ENCODE assay signal across 28 mouse cellular contexts in the genomic region with DNA sequence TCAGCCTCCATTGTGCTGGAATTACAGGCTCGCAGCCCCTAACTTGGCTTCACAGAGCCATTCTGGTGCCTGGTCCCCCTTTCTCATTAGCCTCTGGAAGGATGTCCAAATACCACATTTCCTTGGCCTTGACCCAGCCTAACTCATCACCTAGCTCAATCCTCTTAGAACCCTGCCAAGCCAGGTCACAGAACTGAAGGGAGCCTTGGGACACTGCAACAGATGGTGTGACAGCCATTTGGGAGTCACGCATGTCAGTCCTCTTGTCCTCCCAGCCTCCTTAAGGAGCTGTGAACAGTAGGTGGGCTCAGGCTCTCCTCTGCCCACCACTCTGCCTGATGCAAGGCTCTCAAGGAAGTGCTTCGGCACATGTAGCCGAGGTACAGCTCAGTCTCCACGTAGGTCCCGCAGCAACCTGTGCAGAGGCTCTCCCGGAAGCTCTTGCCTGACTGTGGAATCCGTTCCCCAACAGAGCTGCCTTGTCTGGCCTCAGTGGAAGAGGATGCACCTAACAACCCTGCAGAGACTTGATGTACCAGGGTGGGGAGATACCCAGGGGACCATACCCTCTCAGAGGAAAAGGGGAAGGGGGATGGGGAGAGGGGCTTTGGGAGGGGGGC. TPM values are rescaled to one million over a fixed set of nuclear protein-coding genes. Genes with fewer than 3 reads are reported as not detected.
DNase-seq lines count a peak whose midpoint lies in the region; ATAC-seq lines count a peak whose summit lies in the region.
"Had no signal": no experiment of that assay in that cellular context is flagged by ENCODE, and none has a peak within 500 bp of the region (broad histone marks: within the 10 kb centered on the region; RNA-seq: fewer than 3 reads in every experiment).

No protein-coding gene starts in this region.

- H3K4me3 ChIP-seq in limb, embryonic 15.5 days, result no peak overlapping the region
- no peak overlapping the region for H3K4me3 ChIP-seq in limb, embryonic 10.5 days
- H3K4me3 ChIP-seq in forebrain, embryonic 12.5 days (replicated peaks), result no peak overlapping the region
- H3K4me3 ChIP-seq: embryonic facial prominence, embryonic 13.5 days; embryonic facial prominence, embryonic 15.5 days; erythroblast, embryonic 14.5 days; forebrain, embryonic 10.5 days; forebrain, embryonic 13.5 days; forebrain, embryonic 15.5 days had no signal

- no peak overlapping the region for H3K27ac ChIP-seq in limb, embryonic 15.5 days
- no peak overlapping the region for H3K27ac ChIP-seq in limb, embryonic 10.5 days
- H3K27ac ChIP-seq in forebrain, embryonic 12.5 days, result no peak overlapping the region
- H3K27ac ChIP-seq: embryonic facial prominence, embryonic 13.5 days; embryonic facial prominence, embryonic 15.5 days; forebrain, embryonic 10.5 days; forebrain, embryonic 13.5 days; forebrain, embryonic 15.5 days had no signal

- intact Hi-C loops in heart, postnatal 36 days (cut with DNase I), result no loop called here

- H3K27me3 ChIP-seq in limb, embryonic 15.5 days, result no peaks in the 10 kb centered on the region
- no peaks in the 10 kb centered on the region for H3K27me3 ChIP-seq in limb, embryonic 10.5 days (ENCODE audit: low read depth, poor library complexity, severe bottlenecking)
- H3K27me3 ChIP-seq in forebrain, embryonic 12.5 days, result no peaks in the 10 kb centered on the region
- H3K27me3 ChIP-seq: embryonic facial prominence, embryonic 13.5 days; embryonic facial prominence, embryonic 15.5 days; forebrain, embryonic 13.5 days; forebrain, embryonic 15.5 days had no signal

- H3K4me1 ChIP-seq in limb, embryonic 15.5 days, result no peaks in the 10 kb centered on the region
- 0 out of 2 replicates have a peak, but pooled peaks cover 3% of the 10 kb centered on the region for H3K4me1 ChIP-seq in limb, embryonic 10.5 days
- H3K4me1 ChIP-seq in forebrain, embryonic 12.5 days, result no peaks in the 10 kb centered on the region
- H3K4me1 ChIP-seq: embryonic facial prominence, embryonic 13.5 days; embryonic facial prominence, embryonic 15.5 days; forebrain, embryonic 13.5 days; forebrain, embryonic 15.5 days had no signal

- no peaks in the 10 kb centered on the region for H3K9me3 ChIP-seq in limb, embryonic 15.5 days
- H3K9me3 ChIP-seq in limb, embryonic 10.5 days (replicated peaks), result no peaks in the 10 kb centered on the region
- no peaks in the 10 kb centered on the region for H3K9me3 ChIP-seq in forebrain, embryonic 12.5 days
- H3K9me3 ChIP-seq: embryonic facial prominence, embryonic 13.5 days; embryonic facial prominence, embryonic 15.5 days; forebrain, embryonic 10.5 days; forebrain, embryonic 13.5 days; forebrain, embryonic 15.5 days had no signal

- no peak overlapping the region for H3K4me2 ChIP-seq in limb, embryonic 15.5 days
- H3K4me2 ChIP-seq in forebrain, embryonic 12.5 days, result no peak overlapping the region
- H3K4me2 ChIP-seq: embryonic facial prominence, embryonic 13.5 days; embryonic facial prominence, embryonic 15.5 days; forebrain, embryonic 13.5 days; forebrain, embryonic 15.5 days had no signal

- H3K36me3 ChIP-seq in limb, embryonic 15.5 days, result no peaks in the 10 kb centered on the region
- H3K36me3 ChIP-seq in limb, embryonic 10.5 days, result no peaks in the 10 kb centered on the region
- no peaks in the 10 kb centered on the region for H3K36me3 ChIP-seq in forebrain, embryonic 12.5 days (replicated peaks)
- H3K36me3 ChIP-seq: embryonic facial prominence, embryonic 13.5 days; embryonic facial prominence, embryonic 15.5 days; forebrain, embryonic 10.5 days; forebrain, embryonic 15.5 days had no signal

- peak; percentile 76 for DNase-seq in heart, adult 11 months
- DNase-seq in heart, postnatal 36 days, result no peak
- no peak for DNase-seq in limb, embryonic 10.5 days (ENCODE audit: low spot score)
- peak; percentile 70 for DNase-seq in retina, postnatal 1 day
- DNase-seq in retina, postnatal 7 days (ENCODE audit: low read depth, low spot score), result peak; percentile 50
- DNase-seq: adrenal gland, adult 2 months; adrenal gland, postnatal 10 days; adrenal gland, postnatal 25 days; cerebellum, adult 11 months; cerebellum, adult 18-20 months; cerebellum, adult 8-10 months; cerebellum, adult 9-11 months; cerebellum, postnatal 36 days; embryo, embryonic 11 days; forebrain, postnatal 0 days had no signal

- WGBS in limb, embryonic 15.5 days, result 72% methylated on average over 8 of the region's 8 CpGs
- 77% methylated on average over 8 of the region's 8 CpGs for WGBS in limb, embryonic 10.5 days
- WGBS in forebrain, embryonic 12.5 days, result 90% methylated on average over 8 of the region's 8 CpGs

- ATAC-seq in limb, embryonic 15.5 days (ENCODE audit: insufficient number of reproducible peaks, low FRiP score, low TSS enrichment, low read depth), result 0 out of 2 replicates have a peak, but pooled peaks have one; percentile 12
- no peak for ATAC-seq in forebrain, embryonic 12.5 days (ENCODE audit: low FRiP score)
- ATAC-seq: forebrain, embryonic 13.5 days; forebrain, embryonic 15.5 days; forebrain, postnatal 0 days had no signal

- H3K9ac ChIP-seq in limb, embryonic 15.5 days, result no peak overlapping the region
- no peak overlapping the region for H3K9ac ChIP-seq in forebrain, embryonic 12.5 days
- H3K9ac ChIP-seq: embryonic facial prominence, embryonic 13.5 days; embryonic facial prominence, embryonic 15.5 days; forebrain, embryonic 13.5 days; forebrain, embryonic 15.5 days; forebrain, postnatal 0 days had no signal

RNA-seq across cellular contexts. Expression of a gene that starts 14.1 kb away (rescaled TPM):
- total RNA-seq in heart, postnatal 36 days (2021), result 100 to 1,000 TPM; 169 to 178 TPM
- polyA plus RNA-seq in limb, embryonic 15.5 days (2015; fragmentation: Nextera tagmentation; extraction: Ambion mirVana), result 871 and 889 TPM in 2 replicates
- polyA plus RNA-seq in limb, embryonic 10.5 days (2016; fragmentation: Nextera tagmentation; extraction: Ambion mirVana), result 654 and 733 TPM in 2 replicates
- 1,130 and 1,137 TPM in 2 replicates for polyA plus RNA-seq in forebrain, embryonic 12.5 days (2016; fragmentation: Nextera tagmentation; extraction: Ambion mirVana)

RNA-seq across cellular contexts. Expression of a gene that starts 25.7 kb away (rescaled TPM):
- total RNA-seq in heart, postnatal 36 days (2021), result not detected
- polyA plus RNA-seq in limb, embryonic 15.5 days (2015; fragmentation: Nextera tagmentation; extraction: Ambion mirVana), result not detected in 2 replicates
- not detected in 2 replicates for polyA plus RNA-seq in limb, embryonic 10.5 days (2016; fragmentation: Nextera tagmentation; extraction: Ambion mirVana)
- not detected in 2 replicates for polyA plus RNA-seq in forebrain, embryonic 12.5 days (2016; fragmentation: Nextera tagmentation; extraction: Ambion mirVana)
- total RNA-seq: adrenal gland, adult 2 months; adrenal gland, postnatal 25 days; common myeloid progenitor, adult 5-6 weeks; forebrain, postnatal 0 days; MEL had no signal
- polyA plus RNA-seq: C2C12; embryonic facial prominence, embryonic 13.5 days; embryonic facial prominence, embryonic 15.5 days; forebrain, embryonic 10.5 days; forebrain, embryonic 13.5 days; forebrain, postnatal 0 days had no signal

RNA-seq across cellular contexts. Expression of a gene that starts 28.3 kb away (rescaled TPM):
- not detected for total RNA-seq in heart, postnatal 36 days (2021)
- not detected in 2 replicates for polyA plus RNA-seq in limb, embryonic 15.5 days (2015; fragmentation: Nextera tagmentation; extraction: Ambion mirVana)
- polyA plus RNA-seq in limb, embryonic 10.5 days (2016; fragmentation: Nextera tagmentation; extraction: Ambion mirVana), result not detected in 2 replicates
- polyA plus RNA-seq in forebrain, embryonic 12.5 days (2016; fragmentation: Nextera tagmentation; extraction: Ambion mirVana), result not detected in 2 replicates
- total RNA-seq: adrenal gland, adult 2 months; adrenal gland, postnatal 10 days; adrenal gland, postnatal 25 days; adrenal gland, postnatal 4 days; common myeloid progenitor, adult 5-6 weeks; ES-E14; MEL had no signal
- polyA plus RNA-seq: adrenal gland, adult 2 months; C2C12; embryonic facial prominence, embryonic 13.5 days; erythroblast, embryonic 14.5 days; forebrain, embryonic 13.5 days had no signal

RNA-seq across cellular contexts. Expression of a gene that starts 37.8 kb away (rescaled TPM):
- 100 to 1,000 TPM; 137 to 141 TPM for total RNA-seq in heart, postnatal 36 days (2021)
- 196 and 208 TPM in 2 replicates for polyA plus RNA-seq in limb, embryonic 15.5 days (2015; fragmentation: Nextera tagmentation; extraction: Ambion mirVana)
- 173 and 203 TPM in 2 replicates for polyA plus RNA-seq in limb, embryonic 10.5 days (2016; fragmentation: Nextera tagmentation; extraction: Ambion mirVana)
- polyA plus RNA-seq in forebrain, embryonic 12.5 days (2016; fragmentation: Nextera tagmentation; extraction: Ambion mirVana), result 165 and 169 TPM in 2 replicates

RNA-seq across cellular contexts. Expression of a gene that starts 59.3 kb away (rescaled TPM):
- 100 to 1,000 TPM in 1 of 2 experiments, 10 to 100 TPM in 1; 93.1 to 131 TPM for total RNA-seq in heart, postnatal 36 days (2021)
- polyA plus RNA-seq in limb, embryonic 15.5 days (2015; fragmentation: Nextera tagmentation; extraction: Ambion mirVana), result 62.8 and 71.1 TPM in 2 replicates
- 10.1 and 10.4 TPM in 2 replicates for polyA plus RNA-seq in limb, embryonic 10.5 days (2016; fragmentation: Nextera tagmentation; extraction: Ambion mirVana)
- 6.6 and 7.6 TPM in 2 replicates for polyA plus RNA-seq in forebrain, embryonic 12.5 days (2016; fragmentation: Nextera tagmentation; extraction: Ambion mirVana)

Comparison
In these comparisons a context has a peak if more than half of its experiments do, and no peak if none do; other contexts are left out.
1. DNase-seq: peak in heart, adult 11 months (single experiment), retina, postnatal 1 day (single experiment) and retina, postnatal 7 days (single experiment); none in heart, postnatal 36 days (0 of 2) and limb, embryonic 10.5 days (single experiment).